Mouse (Mus musculus) forebrain, embryonic 11.5 days (tissue): Measurements from ENCODE around the gene 3110082I17Rik. TPM values are rescaled to one million over a fixed set of nuclear protein-coding genes. Genes with fewer than 3 reads are reported as not detected.

Experiments used
- ATAC-seq: fragments of 200-750 bp; cut with Nextera tagmentation; replicated peaks from 2 replicates; pipeline ENCODE4 v1.8.0; 2017; ENCODE audit warnings: moderate TSS enrichment; ENCODE audit not compliant: low FRiP score
- DNase-seq: peaks from one replicate; pipeline ENCODE4 v3.0.0-alpha.2; 2017; ENCODE audit warnings: low spot score
- H3K27ac ChIP-seq: fragments of 300-500 bp; sonication (generic); 2 replicates; pipeline ENCODE4 v1.5.1; 2014; ENCODE audit warnings: low read depth, low read length
- H3K27me3 ChIP-seq: fragments of 300-500 bp; sonication (generic); 2 replicates; pipeline ENCODE4 v1.6.1; 2014; ENCODE audit warnings: mild to moderate bottlenecking, low read length, mixed read lengths; ENCODE audit not compliant: control insufficient read depth, insufficient read depth
- H3K36me3 ChIP-seq: fragments of 300-500 bp; sonication (generic); 2 replicates; pipeline ENCODE4 v1.6.1; 2014; ENCODE audit warnings: mild to moderate bottlenecking, low read length, moderate library complexity, mixed read lengths; ENCODE audit not compliant: control insufficient read depth, insufficient read depth
- H3K4me1 ChIP-seq: fragments of 300-500 bp; sonication (generic); replicated peaks from 2 replicates; pipeline ENCODE4 v1.6.1; 2014; ENCODE audit warnings: low read length, mixed read lengths; ENCODE audit not compliant: control insufficient read depth, insufficient read depth
- H3K4me2 ChIP-seq: fragments of 300-500 bp; sonication (generic); 2 replicates; pipeline ENCODE4 v1.6.1; 2014; ENCODE audit warnings: low read depth, mild to moderate bottlenecking, low read length, moderate library complexity, mixed read lengths; ENCODE audit not compliant: severe bottlenecking
- H3K4me3 ChIP-seq: fragments of 300-500 bp; sonication (generic); 2 replicates; pipeline ENCODE4 v1.5.1; 2014; ENCODE audit warnings: low read depth, low read length
- H3K9ac ChIP-seq: fragments of 300-500 bp; sonication (generic); 2 replicates; pipeline ENCODE4 v1.6.1; 2014; ENCODE audit warnings: low read length
- H3K9me3 ChIP-seq: fragments of 300-500 bp; sonication (generic); 2 replicates; pipeline ENCODE4 v1.6.1; 2016; ENCODE audit warnings: low read length, mixed read lengths; ENCODE audit not compliant: control insufficient read depth
- WGBS: fragments of 180-500 bp; shearing (Covaris S2); extraction: QIAGEN DNeasy Blood & Tissue Kit; methylation state at CpG from one replicate; pipeline ENCODE4 v1.1.7; 2014; 5-methylcytosine and 5-hydroxymethylcytosine counted together
- polyA plus RNA-seq: library from polyadenylated mRNA; unstranded; fragments of >200 nt; fragmentation: Nextera tagmentation; extraction: Ambion mirVana; gene quantifications from 2 replicates; pipeline ENCODE4 v1.2.1, GENCODE M21; 2014

3110082I17Rik gene
- polyA plus RNA-seq, 1 experiment from 2014 or later = 38.5 TPM

- H3K9ac ChIP-seq = peak overlapping the region; percentile 60; the same call in 1 of the 2 replicates
- peak; percentile 26; the same call in 1 of the 2 replicates for ATAC-seq
- H3K27ac ChIP-seq = 0 out of 2 replicates have a peak overlapping the region, but pooled peaks have one; percentile 15
- H3K4me3 ChIP-seq = peak overlapping the region; percentile 58
- no peaks in the 10 kb centered on the region for H3K27me3 ChIP-seq
- DNase-seq = no peak
- H3K9me3 ChIP-seq = no peaks in the 10 kb centered on the region
- no peaks in the 10 kb centered on the region for H3K36me3 ChIP-seq
- WGBS = 25% methylated on average over 8 of the region's 8 CpGs
- peak overlapping the region; percentile 90 for H3K4me2 ChIP-seq
- H3K4me1 ChIP-seq = peaks cover 2% of the 10 kb centered on the region; the same call in 1 of the 2 replicates
These were observed 80.4 kb downstream of the 3110082I17Rik start for GRCm38 (mm10) chr5:139379771-139380384.

- Histone ChIP-seq H3K9ac (no peak overlapping the region), H3K4me1 (peaks cover 2% of the 10 kb centered on the region; the same call in 1 of the 2 replicates), H3K9me3 (no peaks in the 10 kb centered on the region), H3K27me3 (no peaks in the 10 kb centered on the region), H3K36me3 (no peaks in the 10 kb centered on the region), H3K27ac (no peak overlapping the region), H3K4me2 (no peak overlapping the region), H3K4me3 (no peak overlapping the region)
- WGBS = 66% methylated on average over 21 of the region's 21 CpGs
- ATAC-seq (no peak), DNase-seq (peak; percentile 67)
These were observed 81.2 kb downstream of the 3110082I17Rik start for GRCm38 (mm10) chr5:139378986-139379629.

- no peak overlapping the region for H3K4me3 ChIP-seq
- H3K9ac ChIP-seq = no peak overlapping the region
- H3K4me2 ChIP-seq = no peak overlapping the region
- H3K27ac ChIP-seq = no peak overlapping the region
- H3K27me3 ChIP-seq = no peaks in the 10 kb centered on the region
- DNase-seq (no peak), ATAC-seq (no peak)
- H3K9me3 ChIP-seq = no peaks in the 10 kb centered on the region
- WGBS = 93% methylated on average over 7 of the region's 7 CpGs
- H3K4me1 ChIP-seq = peaks cover 2% of the 10 kb centered on the region; the same call in 1 of the 2 replicates
- no peaks in the 10 kb centered on the region for H3K36me3 ChIP-seq
These were observed 82.1 kb downstream of the 3110082I17Rik start for GRCm38 (mm10) chr5:139378271-139378556.

GRCm38 (mm10) chr5:139377468-139378270 lies 82.7 kb downstream of the 3110082I17Rik start, which contains the start of gene Gpr146:
Gpr146 (plus strand) TSS chr5:139377697.
- no peaks in the 10 kb centered on the region for H3K9me3 ChIP-seq
- peaks cover 2% of the 10 kb centered on the region; the same call in 1 of the 2 replicates for H3K4me1 ChIP-seq
- DNase-seq (no peak), ATAC-seq (no peak)
- H3K4me2 ChIP-seq = no peak within 1 kb of the TSS
- no peaks in the 10 kb centered on the region for H3K27me3 ChIP-seq
- no peak within 1 kb of the TSS for H3K27ac ChIP-seq
- no peak within 1 kb of the TSS for H3K4me3 ChIP-seq
- 86% methylated on average over 18 of the region's 18 CpGs for WGBS
- no peak within 1 kb of the TSS for H3K9ac ChIP-seq
- H3K36me3 ChIP-seq = no peaks in the 10 kb centered on the region

- Histone ChIP-seq H3K4me2 (no peak overlapping the region), H3K9ac (no peak overlapping the region), H3K4me3 (no peak overlapping the region), H3K36me3 (no peaks in the 10 kb centered on the region), H3K9me3 (no peaks in the 10 kb centered on the region), H3K4me1 (no peaks in the 10 kb centered on the region; the same call in 1 of the 2 replicates), H3K27ac (no peak overlapping the region), H3K27me3 (no peaks in the 10 kb centered on the region)
- ATAC-seq (no peak), DNase-seq (no peak)
- WGBS = 94% methylated on average over 2 of the region's 2 CpGs
These were observed 85.5 kb downstream of the 3110082I17Rik start for GRCm38 (mm10) chr5:139374841-139375240.

GRCm38 (mm10) chr5:139373889-139374444 lies 86.4 kb downstream of the 3110082I17Rik start:
- H3K27ac ChIP-seq = no peak overlapping the region
- H3K4me2 ChIP-seq = no peak overlapping the region
- H3K4me3 ChIP-seq = no peak overlapping the region
- no peak for DNase-seq
- whole genome bisulfite sequencing = 80% methylated on average over 6 of the region's 6 CpGs
- H3K9me3 ChIP-seq = no peaks in the 10 kb centered on the region
- H3K36me3 ChIP-seq = no peaks in the 10 kb centered on the region
- no peaks in the 10 kb centered on the region for H3K27me3 ChIP-seq
- H3K4me1 ChIP-seq = no peaks in the 10 kb centered on the region; the same call in 1 of the 2 replicates
- ATAC-seq = no peak
- H3K9ac ChIP-seq = no peak overlapping the region

GRCm38 (mm10) chr5:139373126-139373525 lies 87.2 kb downstream of the 3110082I17Rik start:
- H3K9ac ChIP-seq = no peak overlapping the region
- no peak for DNase-seq
- no peaks in the 10 kb centered on the region for H3K9me3 ChIP-seq
- no peaks in the 10 kb centered on the region for H3K36me3 ChIP-seq
- WGBS = 85% methylated on average over 3 of the region's 3 CpGs
- H3K27me3 ChIP-seq = no peaks in the 10 kb centered on the region
- ATAC-seq = no peak
- no peak overlapping the region for H3K4me3 ChIP-seq
- H3K4me1 ChIP-seq = no peaks in the 10 kb centered on the region; the same call in 1 of the 2 replicates
- no peak overlapping the region for H3K4me2 ChIP-seq
- no peak overlapping the region for H3K27ac ChIP-seq

GRCm38 (mm10) chr5:139371631-139372401 lies 88.5 kb downstream of the 3110082I17Rik start:
- peak overlapping the region; percentile 5; the same call in 1 of the 2 replicates for H3K27ac ChIP-seq
- peak; percentile 91 for ATAC-seq
- WGBS = 1% methylated on average over 39 of the region's 39 CpGs

More at GRCm38 (mm10) chr5:139371631-139372401, 88.5 kb downstream of the 3110082I17Rik start:
- Histone ChIP-seq H3K27me3 (no peaks in the 10 kb centered on the region), H3K4me3 (peak overlapping the region; percentile 45), H3K36me3 (no peaks in the 10 kb centered on the region), H3K4me2 (peak overlapping the region; percentile 72), H3K9me3 (no peaks in the 10 kb centered on the region), H3K4me1 (no peaks in the 10 kb centered on the region; the same call in 1 of the 2 replicates), H3K9ac (peak overlapping the region; percentile 76)
- DNase-seq = peak; percentile 95
